Comparison of ENCODE assay signal across 17 mouse cellular contexts in the genomic region with DNA sequence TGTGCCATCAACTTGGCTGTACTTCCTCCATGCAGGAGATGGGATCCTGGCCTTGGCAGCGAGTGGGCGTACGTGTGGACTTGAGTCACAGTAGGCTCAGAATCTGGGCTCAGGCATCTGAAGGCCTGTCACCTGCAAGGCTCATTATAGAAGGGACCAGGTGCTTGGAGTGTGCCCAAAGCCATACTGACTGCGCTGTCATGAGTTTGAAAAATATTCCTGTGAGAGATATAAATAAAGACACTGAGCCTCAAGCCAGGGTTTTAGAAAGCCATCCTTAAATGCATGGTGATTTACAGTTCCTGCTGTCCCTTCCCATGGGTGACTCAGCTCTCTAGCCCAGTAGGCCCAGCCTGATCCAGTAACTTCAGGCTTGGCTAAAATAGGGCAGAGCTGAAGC. TPM values are rescaled to one million over a fixed set of nuclear protein-coding genes. Genes with fewer than 3 reads are reported as not detected.
A peak's percentile ranks its signal among the peaks of the same experiment; 100 is the strongest.
DNase-seq lines count a peak whose midpoint lies in the region; ATAC-seq and TF ChIP-seq lines count a peak whose summit lies in the region.
"Had no signal": no experiment of that assay in that cellular context is flagged by ENCODE, and none has a peak within 500 bp of the region (broad histone marks: within the 10 kb centered on the region; RNA-seq: fewer than 3 reads in every experiment).

No protein-coding gene starts in this region.

- intact Hi-C loops in heart, postnatal 14 days (cut with DNase I), result no loop called here

- no peak for ATAC-seq in limb, embryonic 15.5 days (ENCODE audit: insufficient number of reproducible peaks, low FRiP score, low TSS enrichment, low read depth)
- no peak for ATAC-seq in hindbrain, postnatal 0 days
- ATAC-seq: CD4-positive, CD25-positive, alpha-beta regulatory T cell, adult 4 months; forebrain, embryonic 16.5 days; intestine, embryonic 15.5 days had no signal

- no peak for TF ChIP-seq CTCF in hindbrain, postnatal 0 days (IDR thresholded peaks at IDR 0.05; ENCODE audit: low read depth)

- H3K4me2 ChIP-seq in limb, embryonic 15.5 days, result no peak overlapping the region
- no peak overlapping the region for H3K4me2 ChIP-seq in hindbrain, postnatal 0 days (ENCODE audit: low read depth, low read length)
- H3K4me2 ChIP-seq: embryonic facial prominence, embryonic 12.5 days; intestine, embryonic 15.5 days; lung, embryonic 14.5 days; neural tube, embryonic 15.5 days had no signal

- H3K27ac ChIP-seq in limb, embryonic 15.5 days, result peak overlapping the region; percentile 3; the same call in 1 of the 2 replicates
- no peak overlapping the region for H3K27ac ChIP-seq in hindbrain, postnatal 0 days
- H3K27ac ChIP-seq: embryonic facial prominence, embryonic 12.5 days; intestine, embryonic 15.5 days; midbrain, embryonic 10.5 days; neural tube, embryonic 15.5 days had no signal

- peaks cover 36% of the 10 kb centered on the region for H3K4me1 ChIP-seq in limb, embryonic 15.5 days
- H3K4me1 ChIP-seq in hindbrain, postnatal 0 days (ENCODE audit: insufficient read depth, low read length), result 0 out of 2 replicates have a peak, but pooled peaks cover 4% of the 10 kb centered on the region

- DNase-seq in gastrocnemius, adult 18-20 months (ENCODE audit: low spot score), result peak; percentile 91
- DNase-seq in gastrocnemius, postnatal 10 days, result no peak
- peak; percentile 24 to 45 for DNase-seq in adrenal gland, postnatal 36 days
- peak; percentile 73 to 84 for DNase-seq in cerebellum, postnatal 25 days
- DNase-seq in hindbrain, postnatal 0 days (ENCODE audit: low spot score), result no peak
- DNase-seq in heart, postnatal 14 days, result no peak
- no peak for DNase-seq in urinary bladder, adult 2 months (ENCODE audit: low spot score)
- DNase-seq: lung, embryonic 14.5 days had no signal

- H3K4me3 ChIP-seq in limb, embryonic 15.5 days, result no peak overlapping the region
- H3K4me3 ChIP-seq in hindbrain, postnatal 0 days (ENCODE audit: low read length), result no peak overlapping the region
- H3K4me3 ChIP-seq: embryonic facial prominence, embryonic 12.5 days; intestine, embryonic 15.5 days; midbrain, embryonic 10.5 days; neural tube, embryonic 15.5 days had no signal

- no peaks in the 10 kb centered on the region for H3K27me3 ChIP-seq in limb, embryonic 15.5 days
- no peaks in the 10 kb centered on the region for H3K27me3 ChIP-seq in hindbrain, postnatal 0 days (ENCODE audit: insufficient read depth, low read length)
- H3K27me3 ChIP-seq: embryonic facial prominence, embryonic 12.5 days; intestine, embryonic 15.5 days; neural tube, embryonic 15.5 days had no signal

- WGBS in limb, embryonic 15.5 days, result 60% methylated on average over 4 of the region's 4 CpGs
- 63% methylated on average over 4 of the region's 4 CpGs for WGBS in hindbrain, postnatal 0 days

- H3K36me3 ChIP-seq in limb, embryonic 15.5 days, result no peaks in the 10 kb centered on the region
- no peaks in the 10 kb centered on the region for H3K36me3 ChIP-seq in hindbrain, postnatal 0 days (ENCODE audit: insufficient read depth, low read length)
- H3K36me3 ChIP-seq: embryonic facial prominence, embryonic 12.5 days; intestine, embryonic 15.5 days; midbrain, embryonic 10.5 days; neural tube, embryonic 15.5 days had no signal

- H3K9ac ChIP-seq in limb, embryonic 15.5 days, result no peak overlapping the region
- no peak overlapping the region for H3K9ac ChIP-seq in hindbrain, postnatal 0 days (replicated peaks; ENCODE audit: low read length)
- H3K9ac ChIP-seq: embryonic facial prominence, embryonic 12.5 days; intestine, embryonic 15.5 days; lung, embryonic 14.5 days; neural tube, embryonic 15.5 days had no signal

- H3K9me3 ChIP-seq in limb, embryonic 15.5 days, result no peaks in the 10 kb centered on the region
- no peaks in the 10 kb centered on the region for H3K9me3 ChIP-seq in hindbrain, postnatal 0 days (ENCODE audit: low read length)
- H3K9me3 ChIP-seq: embryonic facial prominence, embryonic 12.5 days; intestine, embryonic 15.5 days; midbrain, embryonic 10.5 days; neural tube, embryonic 15.5 days had no signal

RNA-seq across cellular contexts. Expression of a gene that starts 49.3 kb away (rescaled TPM):
- not detected for total RNA-seq in gastrocnemius, adult 18-20 months (2021)
- total RNA-seq in gastrocnemius, postnatal 10 days (2021), result not detected
- not detected for total RNA-seq in adrenal gland, postnatal 36 days (2021)
- not detected in 2 replicates for polyA plus RNA-seq in limb, embryonic 15.5 days (2015; fragmentation: Nextera tagmentation; extraction: Ambion mirVana)
- total RNA-seq in hindbrain, postnatal 0 days (2014; rRNA removed), result not detected in 2 replicates
- not detected in 2 replicates for polyA plus RNA-seq in hindbrain, postnatal 0 days (2015; fragmentation: Nextera tagmentation; extraction: Ambion mirVana)
- total RNA-seq in heart, postnatal 14 days (2021), result not detected
- polyA plus RNA-seq in urinary bladder, adult 2 months (2012; rRNA removed), result not detected in 2 replicates
- total RNA-seq: layer of hippocampus, postnatal 10 days had no signal
- polyA plus RNA-seq: CD4-positive, CD25-positive, alpha-beta regulatory T cell, adult 4 months; embryonic facial prominence, embryonic 12.5 days; forebrain, embryonic 16.5 days; heart, postnatal 0 days; intestine, embryonic 15.5 days; lung, embryonic 14.5 days; midbrain, embryonic 10.5 days; neural tube, embryonic 15.5 days had no signal

Comparison
In these comparisons a context has a peak if more than half of its experiments do, and no peak if none do; other contexts are left out.
1. DNase-seq: peak in gastrocnemius, adult 18-20 months (single experiment), adrenal gland, postnatal 36 days (2 of 2) and cerebellum, postnatal 25 days (2 of 2); none in gastrocnemius, postnatal 10 days (single experiment), hindbrain, postnatal 0 days (single experiment), heart, postnatal 14 days (0 of 2) and urinary bladder, adult 2 months (single experiment).